Mouse (Mus musculus) thymus, postnatal 25 days (tissue): ENCODE measurements around the gene Afap1l2.

Experiments used
- DNase-seq: peaks from one replicate; pipeline ENCODE4 v3.0.0; 2022

Afap1l2 gene

GRCm38 (mm10) chr19:56974159-56974558 lies 33.9 kb downstream of the Afap1l2 start:
- DNase-seq: no peak

DNA sequence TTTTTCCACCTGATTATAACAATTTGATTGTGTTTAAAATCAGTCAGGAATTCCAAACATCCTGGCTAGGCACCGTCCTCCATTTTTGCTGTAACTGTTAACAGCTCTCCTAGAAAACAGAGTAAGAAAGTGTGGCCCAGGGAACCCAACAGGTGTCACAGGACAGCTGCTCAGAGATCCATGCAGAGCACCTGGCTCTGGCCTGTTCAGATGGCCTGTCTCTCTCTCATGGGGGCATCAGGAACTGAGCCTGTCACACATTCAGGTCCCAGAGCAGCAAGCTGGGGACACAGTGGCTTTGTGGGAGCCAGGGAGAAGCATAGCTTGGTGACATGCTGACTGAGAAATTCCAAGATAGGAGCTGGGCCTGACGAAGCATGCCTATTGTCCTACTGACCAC lies 35.3 kb downstream of the Afap1l2 start:
- no peak for DNase-seq

- DNase-seq: no peak
Measured at GRCm38 (mm10) chr19:56971347-56971746, 36.7 kb downstream of the Afap1l2 start.

DNA sequence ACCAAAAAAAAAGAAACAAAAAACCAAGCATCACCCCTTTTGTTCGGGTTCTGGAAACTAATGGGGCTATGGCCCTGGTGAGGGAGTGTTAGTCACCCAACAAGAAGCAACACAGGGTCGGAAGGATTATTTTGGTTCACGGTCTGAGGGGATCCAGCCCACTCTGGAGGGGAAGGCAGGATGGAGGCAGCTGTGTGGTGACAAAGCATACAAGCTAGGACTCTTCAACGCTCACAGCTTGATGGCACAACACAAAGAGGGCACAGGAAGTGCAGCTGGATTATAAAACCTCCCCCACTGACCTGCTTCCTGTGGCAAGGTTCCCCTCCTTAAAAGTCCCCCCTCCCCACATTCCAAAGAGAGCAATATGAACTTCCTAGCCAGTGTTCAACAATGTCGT lies 44.2 kb downstream of the Afap1l2 start:
- peak; percentile 8 for DNase-seq

- no peak for DNase-seq
Measured at GRCm38 (mm10) chr19:56959601-56960000, 48.4 kb downstream of the Afap1l2 start.

DNA sequence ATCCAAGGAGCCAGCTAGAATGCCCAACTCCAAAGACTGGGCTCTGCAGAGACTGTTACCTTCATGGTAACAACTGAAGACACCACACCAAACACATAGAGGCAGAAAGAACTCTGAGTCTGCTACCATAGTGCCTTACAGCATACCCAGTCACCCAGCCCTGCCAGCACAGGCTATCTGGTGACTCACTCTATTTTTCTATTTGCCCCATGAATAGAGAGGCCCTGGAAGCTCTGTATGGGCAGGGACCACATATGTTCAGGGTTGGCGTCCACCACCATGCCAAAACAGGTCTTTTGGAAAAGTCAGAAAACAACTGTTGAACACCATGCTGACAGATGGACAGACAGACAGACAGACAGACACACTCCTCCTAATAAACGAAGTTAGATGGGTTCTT lies 49.0 kb downstream of the Afap1l2 start:
- no peak for DNase-seq

GRCm38 (mm10) chr19:56958582-56959021 lies 49.4 kb downstream of the Afap1l2 start:
- no peak for DNase-seq

- DNase-seq: no peak
Measured at GRCm38 (mm10) chr19:56958011-56958410, 50.0 kb downstream of the Afap1l2 start.

- no peak for DNase-seq
Measured at GRCm38 (mm10) chr19:56955568-56956513, 52.2 kb downstream of the Afap1l2 start.

DNA sequence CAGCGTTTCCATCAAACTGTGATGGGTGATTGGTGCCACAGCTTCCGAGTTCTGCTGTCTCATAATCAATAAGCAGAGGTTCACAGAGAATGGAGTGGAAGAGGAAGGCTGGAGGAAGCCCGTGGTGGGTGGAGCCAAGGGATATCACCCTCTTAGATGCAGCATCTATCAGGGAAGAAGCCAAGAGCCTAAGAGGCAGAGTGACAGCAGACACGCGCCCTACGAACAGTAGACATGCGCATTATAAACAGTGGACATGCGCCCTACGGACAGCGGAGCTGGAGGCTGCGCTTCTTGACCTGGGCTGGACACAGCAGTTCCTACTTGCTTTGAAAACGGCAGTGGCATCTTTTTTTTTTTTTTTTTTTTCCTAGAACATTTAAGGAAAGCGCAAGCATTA lies 53.2 kb downstream of the Afap1l2 start:
- DNase-seq: no peak

DNA sequence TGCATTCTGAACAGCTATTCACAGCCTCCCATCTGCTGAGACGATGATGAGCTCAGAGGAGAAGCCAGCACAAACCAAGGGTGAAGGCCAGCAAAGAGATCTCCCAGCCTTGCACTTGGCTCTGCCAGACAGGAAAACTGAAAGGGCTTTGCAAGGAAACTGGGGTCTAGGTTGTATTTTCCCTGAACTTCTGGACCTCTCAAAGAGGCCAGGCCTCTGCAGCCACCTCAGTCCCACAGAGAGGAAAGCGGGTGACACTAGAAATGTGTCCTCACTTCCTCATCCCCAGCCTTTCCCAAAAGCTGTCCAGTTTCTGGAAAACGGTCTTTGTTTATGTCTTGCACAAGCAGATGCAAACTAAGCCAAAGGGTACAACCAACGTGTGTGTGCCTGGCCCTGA lies 54.2 kb downstream of the Afap1l2 start:
- DNase-seq: no peak

DNA sequence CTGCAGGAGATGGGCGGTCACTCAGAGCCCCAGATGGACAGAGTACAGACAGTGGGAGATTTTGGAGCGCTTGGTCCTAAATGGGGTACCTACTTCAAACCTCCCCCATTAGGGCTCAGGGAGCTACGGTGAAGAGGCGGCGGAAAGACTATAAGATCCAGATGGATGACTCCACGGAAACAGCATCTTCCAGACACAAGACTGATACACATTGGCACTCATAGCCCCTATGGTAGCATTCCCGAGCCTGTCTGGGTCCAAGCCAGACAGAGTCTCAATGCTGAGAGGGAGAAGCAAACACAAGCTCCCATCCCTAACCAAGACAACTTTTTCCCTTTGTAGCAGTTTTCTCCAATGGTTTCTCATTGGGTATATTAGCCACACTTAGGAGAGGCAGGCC lies 57.2 kb downstream of the Afap1l2 start:
- DNase-seq: no peak

DNA sequence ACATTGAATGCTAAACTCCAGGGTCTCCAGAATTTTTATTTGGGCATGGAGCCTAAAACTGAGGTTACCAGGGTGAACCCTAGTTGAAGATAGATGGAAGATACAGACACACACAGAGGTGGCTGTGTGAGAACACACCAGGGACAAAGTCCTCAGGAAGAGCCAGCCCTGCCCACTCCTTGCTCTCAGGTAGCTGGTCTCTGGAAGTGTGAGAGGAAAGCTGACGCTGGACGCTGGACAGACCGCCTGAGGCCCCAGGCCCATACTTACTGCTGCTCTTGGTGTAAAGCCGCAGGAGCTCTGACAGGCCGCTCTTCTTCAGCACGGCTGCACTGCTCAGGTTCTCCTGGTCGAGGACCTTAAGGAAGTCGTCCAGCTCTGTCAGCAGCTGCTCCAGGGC lies 58.2 kb downstream of the Afap1l2 start:
- no peak for DNase-seq

DNA sequence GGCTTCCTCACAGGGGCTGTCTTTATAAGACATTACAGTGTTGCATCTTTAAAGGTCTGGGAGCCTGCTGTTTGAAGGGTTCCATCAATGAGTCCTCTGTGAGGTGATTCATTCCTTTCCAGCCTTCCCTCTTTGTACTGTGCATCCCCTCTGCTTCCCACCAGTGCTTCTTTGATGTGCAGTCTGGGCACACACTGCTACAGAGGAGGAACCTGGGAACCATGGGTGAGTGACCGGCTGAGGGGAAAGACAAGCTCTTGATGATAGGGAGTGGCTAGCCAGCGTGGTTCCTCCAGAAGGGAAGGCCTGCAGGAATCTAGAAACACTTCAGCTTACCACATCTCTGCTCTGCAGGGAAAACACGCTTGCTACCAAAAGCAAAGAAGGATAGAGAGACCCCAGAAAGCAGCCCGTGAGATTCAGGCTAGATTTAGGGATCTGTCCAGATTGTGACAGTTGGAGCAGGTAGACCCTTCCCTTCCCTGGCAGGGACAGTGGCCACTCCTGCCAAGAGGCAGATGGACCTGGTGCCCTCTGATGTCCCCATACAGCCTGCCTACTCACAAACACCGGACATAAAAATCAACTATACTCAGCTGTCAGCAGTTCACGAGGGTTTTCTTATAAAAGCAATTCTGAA lies 59.9 kb downstream of the Afap1l2 start:
- DNase-seq: no peak

- DNase-seq: no peak
Measured at GRCm38 (mm10) chr19:56946727-56947126, 61.3 kb downstream of the Afap1l2 start.

DNA sequence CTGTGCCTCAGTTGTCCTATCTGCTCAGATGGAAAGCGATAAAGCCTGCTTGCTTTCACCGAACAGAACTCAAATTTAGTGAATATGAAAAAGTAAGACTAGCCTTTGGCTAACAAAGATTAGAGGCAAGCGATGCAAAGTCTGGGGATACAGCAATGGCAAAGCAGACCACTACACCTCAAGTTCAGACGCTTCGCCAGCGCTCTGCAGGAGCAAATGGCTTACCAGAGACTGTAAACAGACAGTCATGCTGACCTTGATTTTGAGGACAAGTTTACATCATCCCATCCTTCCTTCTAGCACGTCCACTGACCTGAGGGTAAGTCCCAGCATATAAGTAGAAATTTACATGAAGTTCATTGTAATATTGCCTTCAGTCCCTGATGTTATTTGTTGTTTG lies 61.8 kb downstream of the Afap1l2 start:
- no peak for DNase-seq

DNA sequence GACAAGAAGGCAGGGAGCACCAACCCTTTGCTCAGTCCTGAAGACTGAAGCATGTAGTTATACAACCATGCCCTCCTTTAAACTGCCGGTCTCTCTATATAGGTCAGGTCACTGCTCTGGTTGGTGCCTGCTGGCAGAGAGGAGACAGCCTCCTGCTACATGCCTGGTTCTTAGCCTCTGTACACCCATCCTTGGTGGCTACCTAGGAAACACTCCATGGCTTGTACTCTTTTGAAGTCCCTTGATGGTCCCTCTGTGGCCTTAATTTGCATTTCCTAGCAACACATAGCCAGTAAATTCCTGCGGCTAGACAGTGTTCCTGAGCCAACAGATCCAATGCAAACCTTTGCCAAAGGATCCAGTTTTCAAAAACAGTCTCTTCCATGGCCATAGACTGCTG lies 62.4 kb downstream of the Afap1l2 start:
- DNase-seq: no peak

- DNase-seq: no peak
Measured at GRCm38 (mm10) chr19:56944826-56945225, 63.2 kb downstream of the Afap1l2 start.

- no peak for DNase-seq
Measured at GRCm38 (mm10) chr19:56944211-56944610, 63.8 kb downstream of the Afap1l2 start.

DNA sequence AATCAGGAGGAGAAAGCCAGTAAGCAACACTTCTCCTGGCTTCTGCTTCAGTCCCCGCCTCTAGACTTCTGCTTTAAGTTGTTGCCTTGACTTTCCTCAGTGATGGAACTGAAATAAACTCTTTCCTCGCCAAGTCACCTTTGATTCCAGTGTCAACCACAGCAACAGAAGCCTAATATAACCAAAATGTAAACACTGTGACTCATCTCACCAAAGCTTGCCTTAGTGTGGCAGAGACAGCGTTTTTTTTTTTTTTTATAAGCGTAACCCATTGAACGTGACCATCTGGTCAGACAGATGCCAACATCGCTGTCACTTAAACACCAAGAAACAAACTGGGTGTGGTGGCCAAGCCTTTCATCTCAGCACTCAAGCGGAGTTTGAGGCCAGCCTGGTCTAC lies 65.8 kb downstream of the Afap1l2 start:
- DNase-seq: no peak

DNA sequence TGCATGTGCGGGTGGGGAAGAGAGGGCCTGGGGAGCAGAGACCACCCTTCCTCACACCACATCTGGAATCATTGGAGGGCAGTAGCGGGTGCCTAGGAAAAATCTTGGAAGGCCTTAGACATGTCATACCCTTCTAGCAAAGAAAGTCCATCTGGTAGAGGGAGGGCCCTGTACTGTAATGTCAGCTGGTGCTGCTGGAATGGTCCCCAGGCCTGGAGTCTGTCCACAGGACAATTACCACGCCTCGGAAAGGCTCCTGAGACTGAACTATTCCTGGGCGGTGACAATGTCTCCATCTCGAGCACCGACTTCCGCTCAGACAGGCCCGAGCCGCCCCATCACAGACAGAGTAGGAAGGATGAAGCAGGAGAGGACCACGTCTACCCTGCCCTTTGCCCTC lies 67.5 kb downstream of the Afap1l2 start:
- DNase-seq: no peak

GRCm38 (mm10) chr19:56939826-56940225 lies 68.2 kb downstream of the Afap1l2 start:
- DNase-seq: no peak

DNA sequence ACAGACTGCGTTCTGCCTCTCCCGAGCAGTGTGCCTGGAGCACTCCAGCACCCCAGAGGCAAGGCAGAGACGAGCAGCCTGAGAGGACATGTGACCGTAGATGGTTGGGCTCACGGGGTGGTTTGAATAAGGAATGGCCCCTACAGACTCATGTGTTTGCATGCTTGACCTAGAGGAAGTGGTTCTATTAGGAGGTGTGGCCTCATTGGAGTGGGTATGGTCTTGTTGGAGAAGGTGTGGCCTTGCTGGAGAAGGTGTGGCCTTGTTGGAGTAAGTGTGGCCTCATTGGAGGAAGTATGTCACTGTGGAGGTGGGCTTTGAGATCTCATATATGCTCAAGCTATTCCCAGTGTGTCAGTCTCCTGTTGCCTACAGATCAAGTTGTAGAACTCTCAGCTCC lies 70.1 kb downstream of the Afap1l2 start:
- DNase-seq: no peak

- no peak for DNase-seq
Measured at GRCm38 (mm10) chr19:56936253-56936652, 71.8 kb downstream of the Afap1l2 start.
